Mouse (Mus musculus): ENCODE data around the gene Mgea5. TPM values are rescaled to one million over a fixed set of nuclear protein-coding genes. Genes with fewer than 3 reads are reported as not detected.
"Not testable (repeated sequence)": the region's sequence is repeated elsewhere in the genome, so short reads cannot be mapped to it uniquely, and the experiment has no call there.

Gene Mgea5
- polyA plus RNA-seq, 1 experiment from 2014 or later, result 47.3 TPM

GRCm38 (mm10) chr19:45812673-45813252 is 29.1 kb upstream of the Mgea5 start:
- Histone ChIP-seq H3K4me3 (no peak overlapping the region), H3K9me3 (no peaks in the 10 kb centered on the region), H3K36me3 (peaks cover 2% of the 10 kb centered on the region; the same call in 1 of the 2 replicates), H3K4me1 (peaks cover 39% of the 10 kb centered on the region), H3K9ac (no peak overlapping the region), H3K27ac (no peak overlapping the region), H3K4me2 (no peak overlapping the region), H3K27me3 (peaks cover 25% of the 10 kb centered on the region)
- no peak for ATAC-seq (ENCODE audit: insufficient number of reproducible peaks, low FRiP score, low TSS enrichment, low read depth)
- 17% methylated on average over 8 of the region's 8 CpGs for WGBS

GRCm38 (mm10) chr19:45812115-45812514 is 28.5 kb upstream of the Mgea5 start:
- Histone ChIP-seq H3K27me3 (peaks cover 25% of the 10 kb centered on the region), H3K4me3 (no peak overlapping the region), H3K27ac (no peak overlapping the region), H3K9ac (no peak overlapping the region), H3K4me2 (peak overlapping the region; percentile 34), H3K4me1 (peaks cover 38% of the 10 kb centered on the region), H3K36me3 (no peaks in the 10 kb centered on the region), H3K9me3 (no peaks in the 10 kb centered on the region)
- no peak for ATAC-seq (ENCODE audit: insufficient number of reproducible peaks, low FRiP score, low TSS enrichment, low read depth)
- WGBS, result 1% methylated on average over 16 of the region's 16 CpGs

- 50% methylated on average over 12 of the region's 12 CpGs for WGBS
- ATAC-seq (ENCODE audit: insufficient number of reproducible peaks, low FRiP score, low TSS enrichment, low read depth), result no peak
Measured at GRCm38 (mm10) chr19:45811028-45811674, 27.5 kb upstream of the Mgea5 start.

GRCm38 (mm10) chr19:45807732-45808131 is 24.1 kb upstream of the Mgea5 start:
- H3K36me3 ChIP-seq, result no peaks in the 10 kb centered on the region
- peaks cover 12% of the 10 kb centered on the region; the same call in 1 of the 2 replicates for H3K4me1 ChIP-seq
- ATAC-seq (ENCODE audit: insufficient number of reproducible peaks, low FRiP score, low TSS enrichment, low read depth), result no peak

More at GRCm38 (mm10) chr19:45811028-45811674, 27.5 kb upstream of the Mgea5 start:
- Histone ChIP-seq H3K27ac (no peak overlapping the region), H3K9me3 (no peaks in the 10 kb centered on the region), H3K4me3 (no peak overlapping the region), H3K36me3 (no peaks in the 10 kb centered on the region), H3K4me2 (no peak overlapping the region), H3K4me1 (peaks cover 29% of the 10 kb centered on the region), H3K27me3 (peaks cover 25% of the 10 kb centered on the region), H3K9ac (no peak overlapping the region)

GRCm38 (mm10) chr19:45805817-45806216 is 22.2 kb upstream of the Mgea5 start:
- H3K4me1 ChIP-seq; H3K4me2 ChIP-seq; H3K9ac ChIP-seq; H3K9me3 ChIP-seq; ATAC-seq (ENCODE audit: insufficient number of reproducible peaks, low FRiP score, low TSS enrichment, low read depth); H3K27ac ChIP-seq; H3K36me3 ChIP-seq; H3K27me3 ChIP-seq; H3K4me3 ChIP-seq: not testable (repeated sequence)
- 90% methylated on average over 6 of the region's 6 CpGs for WGBS

More at GRCm38 (mm10) chr19:45807732-45808131, 24.1 kb upstream of the Mgea5 start:
- Histone ChIP-seq H3K4me3 (no peak overlapping the region), H3K27ac (no peak overlapping the region), H3K9ac (no peak overlapping the region), H3K27me3 (peaks cover 17% of the 10 kb centered on the region; the same call in 1 of the 2 replicates), H3K9me3 (no peaks in the 10 kb centered on the region), H3K4me2 (no peak overlapping the region)
- WGBS, result 95% methylated on average over 4 of the region's 4 CpGs

- no peaks in the 10 kb centered on the region for H3K36me3 ChIP-seq
- 24% methylated on average over 12 of the region's 12 CpGs for WGBS
- ATAC-seq (ENCODE audit: insufficient number of reproducible peaks, low FRiP score, low TSS enrichment, low read depth), result no peak
- H3K9me3 ChIP-seq, result no peaks in the 10 kb centered on the region
- peaks cover 3% of the 10 kb centered on the region; the same call in 1 of the 2 replicates for H3K27me3 ChIP-seq
- no peak overlapping the region for H3K4me3 ChIP-seq
- no peak overlapping the region for H3K27ac ChIP-seq
- H3K9ac ChIP-seq, result no peak overlapping the region
- no peak overlapping the region for H3K4me2 ChIP-seq
- 0 out of 2 replicates have a peak, but pooled peaks cover 2% of the 10 kb centered on the region for H3K4me1 ChIP-seq
Measured at GRCm38 (mm10) chr19:45804593-45805368, 21.1 kb upstream of the Mgea5 start.

- H3K4me3 ChIP-seq, result no peak overlapping the region
- H3K36me3 ChIP-seq, result no peaks in the 10 kb centered on the region
- H3K4me2 ChIP-seq, result no peak overlapping the region
- peaks cover 3% of the 10 kb centered on the region; the same call in 1 of the 2 replicates for H3K27me3 ChIP-seq
- 23% methylated on average over 4 of the region's 4 CpGs for WGBS
- ATAC-seq (ENCODE audit: insufficient number of reproducible peaks, low FRiP score, low TSS enrichment, low read depth), result no peak
- H3K9me3 ChIP-seq, result no peaks in the 10 kb centered on the region
- H3K27ac ChIP-seq, result no peak overlapping the region
- H3K9ac ChIP-seq, result no peak overlapping the region
- 0 out of 2 replicates have a peak, but pooled peaks cover 2% of the 10 kb centered on the region for H3K4me1 ChIP-seq
Measured at GRCm38 (mm10) chr19:45803408-45803807, 19.8 kb upstream of the Mgea5 start.

GRCm38 (mm10) chr19:45802702-45803101 is 19.1 kb upstream of the Mgea5 start:
- Histone ChIP-seq H3K9ac (no peak overlapping the region), H3K4me1 (0 out of 2 replicates have a peak, but pooled peaks cover 2% of the 10 kb centered on the region), H3K27ac (no peak overlapping the region), H3K4me3 (no peak overlapping the region), H3K27me3 (peaks cover 3% of the 10 kb centered on the region; the same call in 1 of the 2 replicates), H3K36me3 (no peaks in the 10 kb centered on the region), H3K9me3 (no peaks in the 10 kb centered on the region), H3K4me2 (no peak overlapping the region)
- 70% methylated on average over 4 of the region's 4 CpGs for WGBS
- no peak for ATAC-seq (ENCODE audit: insufficient number of reproducible peaks, low FRiP score, low TSS enrichment, low read depth)

- no peak for ATAC-seq (ENCODE audit: insufficient number of reproducible peaks, low FRiP score, low TSS enrichment, low read depth)
- Histone ChIP-seq H3K4me1 (peaks cover 10% of the 10 kb centered on the region; the same call in 1 of the 2 replicates), H3K27me3 (no peaks in the 10 kb centered on the region), H3K36me3 (no peaks in the 10 kb centered on the region), H3K9ac (no peak overlapping the region), H3K27ac (no peak overlapping the region), H3K9me3 (no peaks in the 10 kb centered on the region), H3K4me2 (no peak overlapping the region), H3K4me3 (no peak overlapping the region)
- 66% methylated on average over 15 of the region's 15 CpGs for WGBS
Measured at GRCm38 (mm10) chr19:45796879-45797278, 13.2 kb upstream of the Mgea5 start.

GRCm38 (mm10) chr19:45796061-45796556 is 12.5 kb upstream of the Mgea5 start:
- no peak overlapping the region for H3K9ac ChIP-seq
- peak overlapping the region; percentile 15 for H3K4me3 ChIP-seq
- H3K9me3 ChIP-seq, result no peaks in the 10 kb centered on the region
- H3K4me2 ChIP-seq, result peak overlapping the region; percentile 44
- no peaks in the 10 kb centered on the region for H3K27me3 ChIP-seq
- H3K36me3 ChIP-seq, result no peaks in the 10 kb centered on the region
- ATAC-seq (ENCODE audit: insufficient number of reproducible peaks, low FRiP score, low TSS enrichment, low read depth), result 0 out of 2 replicates have a peak, but pooled peaks have one; percentile 42
- H3K4me1 ChIP-seq, result peaks cover 10% of the 10 kb centered on the region; the same call in 1 of the 2 replicates
- 7% methylated on average over 15 of the region's 15 CpGs for WGBS
- 0 out of 2 replicates have a peak overlapping the region, but pooled peaks have one; percentile 27 for H3K27ac ChIP-seq

GRCm38 (mm10) chr19:45795406-45795944 is 11.8 kb upstream of the Mgea5 start:
- peak overlapping the region; percentile 15 for H3K4me3 ChIP-seq
- no peak overlapping the region for H3K9ac ChIP-seq
- H3K9me3 ChIP-seq, result no peaks in the 10 kb centered on the region
- peak overlapping the region; percentile 44 for H3K4me2 ChIP-seq
- H3K27ac ChIP-seq, result 0 out of 2 replicates have a peak overlapping the region, but pooled peaks have one; percentile 27
- WGBS, result 27% methylated on average over 15 of the region's 15 CpGs
- peaks cover 10% of the 10 kb centered on the region; the same call in 1 of the 2 replicates for H3K4me1 ChIP-seq
- no peaks in the 10 kb centered on the region for H3K36me3 ChIP-seq
- ATAC-seq (ENCODE audit: insufficient number of reproducible peaks, low FRiP score, low TSS enrichment, low read depth), result 0 out of 2 replicates have a peak, but pooled peaks have one; percentile 10
- no peaks in the 10 kb centered on the region for H3K27me3 ChIP-seq
